Mouse (Mus musculus): ENCODE measurements around the gene Ccdc136. TPM values are rescaled to one million over a fixed set of nuclear protein-coding genes. Genes with fewer than 3 reads are reported as not detected.
A peak's percentile ranks its signal among the peaks of the same experiment; 100 is the strongest.

Ccdc136 gene
- total RNA-seq, 2 experiments from 2014 or later = 3.3 to 3.9 TPM

- DNase-seq = peak; percentile 20 to 50
These were observed 40.4 kb downstream of the Ccdc136 start for GRCm38 (mm10) chr6:29436461-29436934.

DNA sequence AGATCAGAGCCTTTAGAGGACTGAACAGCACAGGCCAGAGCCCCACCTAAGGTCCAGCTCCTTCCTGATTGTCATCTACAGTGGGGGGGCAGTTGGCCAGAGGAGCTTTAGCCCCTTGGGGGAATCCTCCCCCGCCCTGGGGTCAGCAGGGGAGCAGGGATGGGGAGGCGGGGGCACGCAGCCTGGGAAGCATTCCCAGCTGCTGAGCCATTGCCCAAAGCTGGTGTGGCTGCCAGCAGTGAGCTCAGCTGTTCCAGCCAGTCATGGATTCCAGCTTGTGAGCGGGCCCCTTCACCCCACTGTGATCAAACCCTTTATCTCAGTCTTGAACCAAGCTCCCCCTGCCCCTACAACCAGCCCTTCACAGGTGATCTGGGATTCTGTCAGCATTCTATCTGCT lies 43.1 kb downstream of the Ccdc136 start:
- no peak for DNase-seq

GRCm38 (mm10) chr6:29439789-29440188 lies 43.7 kb downstream of the Ccdc136 start:
- no peak for DNase-seq

GRCm38 (mm10) chr6:29444773-29445172 lies 48.7 kb downstream of the Ccdc136 start:
- DNase-seq = peak; percentile 54 to 66

DNA sequence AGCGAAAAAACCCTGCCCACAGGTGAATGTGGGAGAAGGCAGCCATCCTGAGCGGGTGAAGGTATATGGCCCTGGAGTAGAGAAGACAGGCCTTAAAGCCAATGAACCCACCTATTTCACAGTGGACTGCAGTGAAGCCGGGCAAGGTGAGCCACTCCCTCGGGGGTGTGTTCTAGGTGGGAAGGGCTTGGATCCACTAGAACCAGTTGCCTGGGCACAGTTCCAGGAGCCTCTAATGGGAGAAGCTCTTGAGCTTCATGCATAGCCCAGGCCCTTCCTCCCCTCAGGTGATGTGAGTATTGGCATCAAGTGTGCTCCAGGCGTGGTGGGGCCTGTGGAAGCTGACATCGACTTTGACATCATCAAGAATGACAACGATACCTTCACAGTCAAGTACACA lies 49.2 kb downstream of the Ccdc136 start:
- no peak for DNase-seq

DNA sequence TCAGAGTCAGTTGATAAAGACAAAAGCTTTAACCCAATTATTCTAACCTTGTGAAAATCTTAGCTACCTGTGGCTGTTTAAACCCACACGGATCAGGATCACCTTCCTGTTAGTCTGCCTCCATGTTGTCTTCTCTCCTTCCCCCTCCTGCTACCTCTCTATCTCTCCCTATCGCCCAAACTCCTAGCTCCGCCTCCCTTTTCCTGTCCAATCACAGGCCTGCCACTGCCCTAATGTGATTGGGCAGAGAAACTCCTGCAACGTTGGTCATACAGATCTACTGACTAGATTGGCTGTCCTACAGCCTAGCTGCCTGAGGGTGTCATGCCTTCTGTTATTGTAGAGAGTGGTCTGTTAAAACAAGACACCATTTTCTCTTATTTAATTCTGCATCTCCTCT lies 53.7 kb downstream of the Ccdc136 start:
- DNase-seq = no peak

- DNase-seq = no peak
These were observed 54.6 kb downstream of the Ccdc136 start for GRCm38 (mm10) chr6:29450667-29451066.

GRCm38 (mm10) chr6:29461502-29461901 lies 65.4 kb downstream of the Ccdc136 start:
- no peak for DNase-seq

- DNase-seq = no peak
These were observed 67.3 kb downstream of the Ccdc136 start for GRCm38 (mm10) chr6:29463388-29463787.

- DNase-seq = peak; percentile 92 to 94
These were observed 71.7 kb downstream of the Ccdc136 start, which contains the start of gene Atp6v1f for GRCm38 (mm10) chr6:29467583-29468354. TSS of gene Atp6v1f (plus strand) at chr6:29467718.

DNA sequence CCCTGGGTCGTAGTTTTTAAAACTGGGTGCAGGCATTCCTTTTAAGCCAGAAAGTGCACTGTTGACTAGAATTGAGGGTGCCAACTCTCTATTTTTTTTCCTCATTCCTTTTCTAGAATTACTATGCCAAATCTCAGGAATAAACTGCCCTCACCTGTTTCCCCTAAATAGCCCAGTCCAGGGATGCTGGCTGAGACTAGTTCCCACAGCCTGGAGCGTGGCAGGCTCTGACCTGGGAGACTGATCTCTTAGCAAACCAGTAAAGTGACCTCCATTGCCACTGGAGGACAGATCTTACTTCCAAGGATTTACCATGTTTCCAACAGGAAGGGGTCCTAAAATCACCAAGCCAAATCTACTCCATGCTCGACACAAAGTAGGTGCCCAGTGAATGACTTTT lies 72.7 kb downstream of the Ccdc136 start:
- DNase-seq = no peak

DNA sequence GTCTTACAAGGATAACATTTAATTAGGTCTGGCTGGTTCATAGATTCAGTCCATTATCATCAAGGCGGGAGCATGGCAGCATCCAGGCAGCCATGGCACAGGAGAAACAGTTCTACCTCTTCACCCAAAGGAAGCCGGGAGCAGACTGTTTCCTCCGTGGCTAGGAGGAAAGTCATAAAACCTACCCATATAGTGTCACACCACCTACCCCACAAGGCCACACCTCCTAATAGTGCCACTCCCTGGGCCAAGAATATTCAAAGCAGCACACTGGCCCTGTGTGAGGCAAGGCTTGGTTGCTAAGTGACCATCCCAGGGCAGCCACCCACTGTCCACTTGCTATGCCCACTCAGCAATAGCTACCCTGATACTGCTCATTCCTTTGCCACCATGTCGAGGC lies 75.0 kb downstream of the Ccdc136 start, which contains the start of gene Atp6v1fnb:
Gene Atp6v1fnb, plus strand, starts transcription at position 301 of the 400 bp plus-strand sequence.
- no peak for DNase-seq

DNA sequence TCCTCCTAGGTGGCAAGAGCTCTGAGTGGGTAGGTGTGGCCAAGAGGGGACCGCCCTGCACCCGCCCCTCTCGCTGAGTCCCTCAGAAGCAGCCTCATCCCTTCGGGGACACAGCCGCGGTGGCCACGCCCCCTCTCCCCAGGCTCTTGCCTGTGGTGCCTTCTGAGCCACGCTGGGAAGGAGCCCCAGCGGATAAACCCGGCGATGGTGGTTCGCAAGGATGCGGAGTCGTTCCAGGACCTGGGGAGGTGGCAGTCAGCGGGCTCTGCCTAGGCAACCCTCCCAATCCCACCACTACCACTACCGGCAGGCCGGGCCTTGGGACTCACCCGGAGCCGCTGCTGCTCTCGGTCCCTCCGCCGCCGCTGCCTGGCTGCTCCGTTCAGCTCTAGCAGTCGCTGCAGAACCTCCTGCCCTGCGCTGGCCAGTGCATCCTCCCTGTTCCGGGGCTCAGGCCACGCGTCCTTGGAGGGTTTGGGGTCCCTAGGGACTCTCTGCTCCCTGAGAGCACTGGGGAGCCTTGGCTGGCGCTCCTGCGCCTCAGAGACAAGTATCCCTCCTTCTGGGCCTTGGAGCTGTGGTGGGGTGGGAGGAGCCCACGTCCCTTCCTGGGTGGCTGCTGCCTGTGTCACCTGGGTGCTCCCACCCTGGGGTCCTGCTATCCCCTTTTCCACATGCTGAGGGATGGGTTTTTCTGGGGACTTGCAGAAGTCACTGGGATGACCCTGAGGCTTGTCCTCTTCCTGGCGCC lies 78.0 kb downstream of the Ccdc136 start:
- peak; percentile 94 to 96 for DNase-seq

- DNase-seq = peak; percentile 19 to 54
These were observed 78.6 kb downstream of the Ccdc136 start for GRCm38 (mm10) chr6:29474736-29475135.

Small RNA genes lying within 50 kb of the gene (microRNA-seq; reads per million reads assigned to microRNA genes)
- gene Gm26220 = not detected
- not detected for gene Gm44354

Other genes starting within 250 kb of the Ccdc136 start
- 10 to 100 TPM; 28.4 to 29.7 TPM for gene Rbm28, start 231.3 kb upstream of the Ccdc136 start, total RNA-seq (2021)
- 1 to 10 TPM; 3.2 TPM for gene Prrt4, start 216.7 kb upstream of the Ccdc136 start, total RNA-seq (2021)
- gene Impdh1, start 179.9 kb upstream of the Ccdc136 start, total RNA-seq (2021) = 10 to 100 TPM; 74.9 to 83.1 TPM
- 1 to 10 TPM; 6.0 to 7.0 TPM for gene Hilpda, start 123.8 kb upstream of the Ccdc136 start, total RNA-seq (2021)
- not detected for gene Fam71f2, start 116.7 kb upstream of the Ccdc136 start, total RNA-seq (2021)
- not detected for gene Fam71f1, start 77.2 kb upstream of the Ccdc136 start, total RNA-seq (2021)
- gene Calu, start 48.2 kb upstream of the Ccdc136 start, total RNA-seq (2021) = 100 to 1,000 TPM; 139 to 152 TPM
- not detected for gene Opn1sw, start 7.8 kb upstream of the Ccdc136 start, total RNA-seq (2021)
- 1 to 10 TPM; 4.7 to 5.1 TPM for gene Flnc, start 36.9 kb downstream of the Ccdc136 start, total RNA-seq (2021)
- gene Atp6v1f, start 71.4 kb downstream of the Ccdc136 start, total RNA-seq (2021) = 100 to 1,000 TPM; 205 to 224 TPM
- under 1 TPM in 1 of 2 experiments, not detected in 1; 0.43 TPM for gene Atp6v1fnb, start 75.1 kb downstream of the Ccdc136 start, total RNA-seq (2021)
- 1 to 10 TPM; 3.5 to 4.6 TPM for gene Kcp, start 111.6 kb downstream of the Ccdc136 start, total RNA-seq (2021)
- gene Irf5, start 130.3 kb downstream of the Ccdc136 start, total RNA-seq (2021) = 1 to 10 TPM; 4.4 to 4.9 TPM
- gene Tnpo3, start 213.6 kb downstream of the Ccdc136 start, total RNA-seq (2021) = 10 to 100 TPM; 51.6 to 56.5 TPM

Data from adrenal gland, postnatal 36 days (tissue).